Mouse (Mus musculus) liver, adult (tissue): ENCODE measurements around the gene Pbrm1.

ENCODE experiments used
- GATA4 ChIP-seq: IDR thresholded peaks from 2 replicates; pipeline ENCODE4 v1.6.1; 2014; ENCODE audit warnings: mild to moderate bottlenecking, low read length; ENCODE audit not compliant: insufficient replicate concordance

Gene Pbrm1

DNA sequence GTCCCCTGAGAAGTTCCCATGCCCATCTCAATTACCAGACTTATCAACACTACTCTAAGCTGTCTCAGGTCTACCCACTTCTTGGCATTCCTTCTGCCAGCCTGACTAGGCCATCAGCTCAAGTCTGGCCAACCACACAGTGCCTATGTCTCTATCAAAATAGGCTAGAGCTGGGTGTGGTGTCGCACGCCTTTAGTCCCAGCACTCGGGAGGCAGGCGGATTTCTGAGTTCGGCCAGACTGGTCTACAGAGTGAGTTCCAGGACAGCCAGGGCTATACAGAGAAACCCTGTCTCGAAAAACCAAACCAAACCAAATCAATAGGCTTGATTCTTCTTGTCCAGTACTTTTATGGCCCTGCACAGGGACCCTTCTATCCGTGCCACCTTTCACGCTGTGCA is 107.9 kb downstream of the Pbrm1 start:
- TF ChIP-seq GATA4 = no peak

DNA sequence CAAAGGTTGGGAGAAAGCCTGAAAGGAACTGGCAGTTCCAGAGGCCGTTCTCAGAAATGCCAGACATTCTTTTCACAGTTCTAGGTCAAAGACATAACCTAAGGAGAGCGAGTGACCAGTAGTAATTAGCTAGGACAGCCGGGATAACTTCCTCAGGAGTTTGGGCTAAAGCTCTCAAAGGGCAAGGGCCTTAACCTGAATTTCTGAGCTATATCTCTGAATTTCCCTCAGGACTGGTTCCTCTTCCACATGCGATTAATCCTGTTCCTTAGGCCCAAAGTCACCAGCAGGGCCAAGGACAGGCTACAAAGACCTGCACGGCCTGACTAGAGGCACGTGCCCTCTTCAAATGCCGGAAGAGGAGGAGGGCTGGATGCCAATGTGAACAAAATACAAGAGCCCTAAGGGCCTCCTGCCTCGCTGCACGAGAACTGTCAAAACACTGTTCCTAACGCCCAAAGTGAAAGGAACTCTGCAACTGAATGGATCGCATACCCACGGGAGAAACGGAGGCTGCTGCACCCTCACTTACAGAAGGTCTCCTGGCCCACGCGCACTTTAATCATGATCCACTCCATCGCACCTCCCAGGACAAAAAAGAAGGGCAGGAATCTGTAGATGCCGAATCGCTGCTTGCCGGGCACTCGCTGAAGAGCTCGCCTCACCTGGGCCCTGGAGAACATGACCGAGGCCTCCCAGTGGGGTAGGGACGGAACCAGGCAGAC is 109.3 kb downstream of the Pbrm1 start:
- TF ChIP-seq GATA4 = no peak

DNA sequence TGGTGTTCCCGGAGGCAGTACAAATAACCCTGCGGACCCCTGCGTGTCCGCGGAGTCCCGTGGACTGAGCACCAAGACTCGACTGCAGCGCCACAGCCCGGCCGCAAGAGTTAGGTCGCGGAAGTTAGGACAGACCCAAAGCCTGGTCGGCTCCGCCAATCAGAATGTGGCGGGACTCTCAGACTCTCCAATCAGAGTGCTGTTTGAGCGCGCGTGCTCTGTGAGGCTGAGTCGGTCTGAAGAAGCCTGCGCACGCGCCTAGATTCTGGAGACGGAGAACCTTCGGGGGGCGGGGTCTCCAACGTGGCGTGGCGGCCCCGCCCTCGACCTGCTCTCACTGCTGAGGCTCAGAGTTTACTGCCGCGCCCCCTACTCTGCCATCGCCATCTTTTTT is 109.9 kb downstream of the Pbrm1 start, which contains the start of gene Smim4:
Gene Smim4, minus strand, starts transcription at position 131 of the 394 bp plus-strand sequence.
- TF ChIP-seq GATA4 = peak; percentile 24; the same call in 1 of the 2 replicates

DNA sequence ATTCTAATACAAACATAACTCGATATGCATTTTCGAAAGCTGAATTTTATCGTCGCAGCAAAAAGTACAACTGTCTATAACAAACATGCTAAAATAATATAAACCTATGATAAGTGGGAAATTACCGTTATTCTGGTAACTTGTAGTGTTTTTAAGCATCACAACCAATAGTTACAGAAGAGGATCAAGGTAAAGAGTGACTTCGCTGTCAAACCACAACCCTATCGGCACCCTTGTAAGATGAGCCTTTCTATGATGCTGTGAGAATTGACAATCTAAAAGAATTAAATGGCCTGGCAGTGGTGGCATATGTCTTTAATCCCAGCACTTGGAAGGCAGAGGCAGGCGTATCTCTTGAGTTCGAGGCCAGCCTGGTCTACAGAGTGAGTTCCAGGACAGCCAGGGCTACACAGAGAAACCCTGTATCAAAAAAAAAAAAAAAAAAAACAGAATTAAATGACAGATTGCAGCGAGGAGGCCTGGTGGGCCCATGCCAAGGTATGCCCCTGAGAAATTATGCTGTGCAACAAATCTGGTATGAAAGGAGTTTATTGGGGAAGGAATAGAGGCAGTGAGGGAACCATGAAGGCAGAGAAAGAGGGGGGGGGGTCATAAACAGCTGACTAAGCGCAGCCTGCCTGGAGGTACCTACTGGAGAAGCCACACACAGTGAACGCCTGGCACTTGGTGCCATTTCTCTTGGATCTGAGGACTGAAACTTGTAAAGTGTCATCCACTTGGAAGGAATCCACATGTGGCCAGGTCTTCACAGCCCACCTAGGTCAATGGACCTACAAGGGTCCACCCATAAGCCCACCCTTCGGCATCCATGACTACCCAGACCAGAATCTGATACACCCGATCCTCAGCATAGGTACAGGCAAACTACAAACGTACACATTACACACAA is 110.6 kb downstream of the Pbrm1 start:
- no peak for TF ChIP-seq GATA4

DNA sequence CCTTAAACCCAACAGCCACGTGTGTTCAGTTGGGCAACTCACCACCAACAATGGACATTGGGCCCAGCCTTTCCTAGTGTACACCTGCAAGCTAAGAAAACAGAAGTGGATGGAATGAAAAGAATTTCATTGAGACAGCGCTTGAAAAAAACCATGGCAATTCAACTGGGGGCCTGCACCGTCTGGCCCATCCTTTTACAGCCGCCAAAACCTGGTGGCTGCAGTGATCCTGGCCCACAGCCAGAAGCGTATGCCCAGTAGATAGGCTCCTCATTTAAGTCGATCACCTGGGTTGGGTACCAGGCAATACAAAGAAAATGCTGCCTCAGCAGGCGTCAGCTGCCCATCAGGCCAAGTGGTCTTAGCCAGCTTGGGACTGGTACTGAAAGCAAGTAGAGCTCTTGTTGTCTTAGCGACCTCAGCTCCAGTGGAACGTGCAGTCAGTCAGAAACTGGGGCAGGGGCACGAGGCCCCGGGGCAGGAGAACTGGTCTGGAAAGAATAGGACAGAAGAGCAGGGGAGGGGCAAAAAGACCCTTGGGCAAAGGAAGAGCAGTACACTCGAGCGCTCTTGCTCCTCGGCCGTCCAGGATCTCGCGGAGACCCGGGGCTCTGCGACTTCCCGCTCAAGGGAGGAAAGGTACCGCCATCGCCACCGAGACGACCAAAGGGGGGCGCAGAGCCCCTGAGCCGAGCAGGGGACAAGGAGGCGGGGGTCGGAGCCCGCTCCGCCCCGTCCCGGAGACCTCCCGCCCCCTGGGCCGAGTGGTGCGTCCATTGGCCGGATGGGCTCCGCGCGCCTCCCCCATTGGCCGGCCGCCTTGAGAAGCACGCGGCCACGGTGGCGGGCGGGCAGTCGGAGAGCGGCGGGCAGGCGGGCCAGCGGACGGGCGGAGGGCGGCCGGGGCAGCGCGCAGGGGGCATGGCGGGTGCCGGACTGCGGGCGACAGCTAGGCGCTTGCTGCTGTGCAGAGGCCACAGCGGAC is 111.6 kb downstream of the Pbrm1 start, which contains the start of gene Nt5dc2:
Gene Nt5dc2, plus strand, starts transcription at position 818 of the 985 bp plus-strand sequence.
- no peak; the same call in 1 of the 2 replicates for TF ChIP-seq GATA4

DNA sequence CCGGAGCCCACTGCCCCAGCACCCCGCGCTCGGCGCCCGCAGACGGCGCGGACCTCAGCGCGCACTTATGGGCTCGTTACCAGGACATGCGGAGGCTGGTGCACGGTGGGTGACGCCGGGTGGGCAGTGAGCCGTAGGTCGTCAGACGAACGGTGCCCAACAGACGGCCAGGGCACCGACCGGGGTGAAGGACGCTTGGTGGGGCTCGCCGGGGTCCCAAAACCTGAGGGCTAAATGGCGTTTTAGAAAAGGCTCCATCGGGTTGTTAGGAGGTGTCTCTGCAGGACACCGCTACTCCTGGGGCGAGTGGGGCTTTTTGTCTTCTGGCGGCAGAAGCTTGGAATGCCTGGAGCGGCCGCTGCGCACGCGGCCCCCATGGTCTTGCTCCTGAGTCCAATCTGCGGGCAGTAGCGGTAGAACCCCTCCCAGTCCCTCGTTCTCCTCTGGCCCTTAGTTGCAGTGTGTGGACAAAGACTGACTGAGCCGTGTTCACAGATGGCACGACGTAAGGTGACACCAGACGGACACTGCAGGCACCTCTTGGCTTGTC is 112.4 kb downstream of the Pbrm1 start:
- no peak for TF ChIP-seq GATA4

DNA sequence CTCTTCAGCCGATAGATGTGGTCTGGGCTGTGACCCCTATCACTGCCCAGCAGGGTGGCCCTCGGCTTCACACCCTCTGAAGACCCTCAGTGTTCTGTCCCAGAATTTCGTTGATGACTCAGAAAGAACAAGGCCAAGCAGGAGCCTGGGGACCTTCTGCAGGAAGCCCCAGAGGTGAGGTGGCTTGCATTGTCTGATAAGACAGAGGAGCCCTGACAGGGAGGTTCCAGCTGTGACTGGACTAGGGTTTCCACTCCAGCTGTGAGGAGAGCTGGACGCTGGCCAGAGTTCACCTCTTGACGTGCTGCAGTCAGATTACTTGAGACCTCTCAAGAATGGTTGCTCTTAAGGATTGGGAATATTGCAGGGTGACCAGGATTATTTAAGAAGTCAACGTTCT is 113.1 kb downstream of the Pbrm1 start:
- TF ChIP-seq GATA4 = no peak

DNA sequence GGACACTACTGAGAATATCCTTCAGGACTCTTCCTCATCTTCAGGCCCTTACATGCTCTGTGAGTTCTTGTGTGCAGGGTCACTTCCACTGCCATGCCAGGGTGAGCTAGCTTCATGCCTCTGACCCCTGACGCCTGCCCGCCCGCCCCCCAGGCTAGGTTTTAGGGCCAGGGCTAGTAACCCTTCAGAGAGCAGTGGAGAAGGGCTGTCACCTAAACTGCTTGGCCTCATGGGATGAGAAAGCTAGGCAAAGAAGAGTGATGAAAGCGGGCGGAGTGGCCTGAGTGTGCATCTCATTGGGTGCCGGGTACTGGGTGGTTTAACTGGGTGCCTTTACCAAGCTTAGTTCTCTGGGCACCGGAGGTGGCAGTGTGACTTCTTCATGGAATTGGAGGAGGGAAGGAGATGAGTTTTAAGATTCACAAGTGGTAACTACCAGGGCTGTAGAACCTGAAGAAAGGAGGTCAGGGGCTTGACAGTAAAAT is 113.6 kb downstream of the Pbrm1 start:
- no peak for TF ChIP-seq GATA4

DNA sequence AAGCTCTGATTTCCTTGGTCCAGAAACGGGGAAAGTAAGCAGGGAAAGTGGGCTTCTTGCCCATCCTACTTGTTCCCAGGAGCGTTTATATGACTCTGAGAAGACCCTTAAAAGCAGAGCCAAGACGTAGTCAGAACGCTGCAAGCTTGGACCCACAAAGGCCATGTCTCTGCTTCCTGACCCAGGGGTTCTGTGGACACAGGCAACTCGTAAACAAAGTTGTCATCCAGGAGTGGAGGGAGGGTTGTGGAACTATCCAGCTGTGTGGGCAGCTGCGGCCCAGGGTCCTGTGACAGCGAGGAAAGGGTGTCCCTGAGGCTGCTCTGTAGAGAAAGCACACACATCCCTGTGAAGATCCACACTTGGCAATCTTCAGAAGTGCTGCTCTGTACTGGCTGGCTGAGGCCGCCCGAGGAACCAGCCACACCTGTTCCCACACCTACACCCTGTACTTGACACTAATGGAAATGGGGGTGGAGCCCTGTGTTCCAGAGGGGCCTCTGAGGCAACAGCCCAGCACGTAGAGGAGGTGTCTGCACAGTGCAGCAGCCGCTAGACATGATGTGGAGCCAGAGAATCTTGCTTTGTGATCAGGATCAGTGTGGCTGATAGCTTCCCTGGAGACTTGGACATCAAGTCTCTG is 114.2 kb downstream of the Pbrm1 start:
- no peak for TF ChIP-seq GATA4

DNA sequence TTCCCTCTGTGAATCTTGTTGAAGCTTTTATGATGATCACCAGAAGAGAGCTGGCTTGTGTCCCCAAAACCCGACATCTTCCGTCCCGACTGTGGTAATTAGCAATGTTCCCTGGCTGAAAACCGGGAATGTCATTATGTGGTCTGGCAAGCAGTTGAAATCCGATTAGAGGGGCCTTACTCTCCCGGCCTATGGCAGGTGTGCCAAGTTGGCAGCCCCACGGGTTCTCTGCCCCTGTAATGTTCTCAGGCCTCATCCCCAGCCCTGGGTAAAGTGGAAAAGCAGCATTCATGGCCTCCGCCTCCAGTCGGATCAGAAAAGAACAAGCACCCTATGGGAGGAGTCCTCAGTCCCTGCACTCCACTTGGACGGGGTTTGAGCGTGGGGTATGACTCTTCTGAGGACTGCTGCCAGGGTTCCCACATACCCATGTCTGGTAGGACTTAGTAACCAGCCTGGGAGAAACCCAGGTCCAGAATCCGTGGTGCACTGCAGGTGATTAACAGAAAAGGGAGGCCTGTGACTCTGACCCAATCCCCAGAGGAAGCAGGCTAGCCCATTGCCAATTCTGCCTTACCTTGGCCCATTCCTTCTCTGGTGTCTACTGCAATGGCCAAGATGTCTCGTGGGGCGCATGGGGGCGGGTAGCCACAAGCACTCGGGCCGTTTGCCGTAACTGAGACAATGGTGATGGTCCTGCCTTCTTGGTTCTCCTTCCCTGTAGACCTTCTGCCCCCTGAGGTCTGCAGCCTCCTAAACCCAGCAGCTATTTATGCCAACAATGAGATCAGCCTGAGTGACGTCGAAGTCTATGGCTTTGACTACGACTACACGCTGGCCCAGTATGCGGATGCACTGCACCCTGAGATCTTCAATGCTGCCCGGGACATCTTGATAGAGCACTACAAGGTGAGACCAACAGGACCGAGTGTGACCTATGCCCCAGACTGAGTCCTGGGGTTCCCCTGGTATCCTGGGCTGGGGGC is 115.4 kb downstream of the Pbrm1 start:
- TF ChIP-seq GATA4 = no peak

DNA sequence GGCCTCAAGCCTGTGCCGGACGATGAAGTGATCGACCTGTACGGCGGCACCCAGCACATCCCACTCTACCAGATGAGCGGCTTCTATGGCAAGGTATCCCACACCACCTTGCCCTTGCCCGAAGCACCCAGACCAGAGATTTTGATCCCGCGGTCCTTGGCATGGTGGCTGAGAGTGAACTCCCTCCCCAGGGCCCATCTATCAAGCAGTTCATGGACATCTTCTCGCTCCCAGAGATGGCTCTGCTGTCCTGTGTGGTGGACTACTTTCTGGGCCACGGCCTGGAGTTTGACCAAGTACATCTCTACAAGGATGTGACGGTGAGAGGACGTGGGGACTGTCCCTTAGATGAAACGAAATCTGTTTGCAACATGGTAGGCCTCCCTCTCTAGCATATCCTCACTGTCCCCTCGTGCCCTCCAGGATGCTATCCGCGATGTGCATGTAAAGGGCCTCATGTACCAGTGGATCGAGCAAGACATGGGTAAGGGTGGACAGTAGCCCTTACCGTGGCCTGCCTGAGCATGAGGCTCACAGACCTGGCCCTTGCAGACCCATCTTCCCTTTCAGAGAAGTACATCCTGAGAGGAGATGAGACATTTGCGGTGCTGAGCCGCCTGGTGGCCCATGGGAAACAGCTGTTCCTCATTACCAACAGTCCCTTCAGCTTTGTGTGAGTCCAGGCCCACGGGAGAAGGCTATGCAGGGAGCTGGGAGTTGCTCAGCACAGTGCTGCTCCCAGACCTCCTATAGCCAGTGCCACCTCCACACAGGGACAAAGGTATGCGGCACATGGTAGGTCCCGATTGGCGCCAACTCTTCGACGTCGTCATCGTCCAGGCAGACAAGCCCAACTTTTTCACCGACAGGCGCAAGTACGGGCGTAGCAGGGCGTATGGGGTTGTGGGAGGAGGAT is 116.8 kb downstream of the Pbrm1 start:
- TF ChIP-seq GATA4 = no peak
